Mouse (Mus musculus) macrophage (primary cell): Measurements from ENCODE around the gene Epb41l3. TPM values are rescaled to one million over a fixed set of nuclear protein-coding genes. Genes with fewer than 3 reads are reported as not detected.

Experiments used
- H3K27ac ChIP-seq: fragments of 350-480 bp; formaldehyde crosslinking; 2 replicates; pipeline ENCODE4 v1.9.0; 2021
- H3K36me3 ChIP-seq: fragments of 350-480 bp; formaldehyde crosslinking; 2 replicates; pipeline ENCODE4 v1.9.0; 2021; ENCODE audit errors: inconsistent target
- H3K4me3 ChIP-seq: fragments of 350-480 bp; formaldehyde crosslinking; 2 replicates; pipeline ENCODE4 v1.9.0; 2021; ENCODE audit errors: inconsistent target
- H3K79me2 ChIP-seq: fragments of 350-480 bp; formaldehyde crosslinking; 2 replicates; pipeline ENCODE4 v1.9.0; 2021; ENCODE audit errors: inconsistent target
- WGBS: methylation state at CpG from one replicate; pipeline ENCODE4 v1.1.7; 2026; ENCODE audit warnings: inconsistent platforms; ENCODE audit not compliant: missing documents; 5-methylcytosine and 5-hydroxymethylcytosine counted together
- polyA plus RNA-seq: library from polyadenylated mRNA; stranded (reverse); fragments of 250-400 nt; gene quantifications from 3 replicates; pipeline ENCODE4 v1.2.4, GENCODE M21; 2018; ENCODE audit warnings: inconsistent platforms
- total RNA-seq, 78 experiments: library from RNA; depleted of rRNA; stranded (reverse); fragments of 250-400 nt; gene quantifications; 1 replicate in 9 of 78; 2 replicates in 24 of 78; 3 replicates in 43 of 78; 4 replicates in 2 of 78; pipeline ENCODE4 v1.2.4; 2018; ENCODE audit warnings: inconsistent platforms in 56 of 78

Gene Epb41l3
- total RNA-seq (2018; cell fraction: chromatin; rRNA removed), result 10 to 100 TPM in 5 of 26 experiments, 1 to 10 TPM in 21; 2.1 to 12.7 (median 7.5) TPM
- total RNA-seq (2018; cell fraction: cytosol; rRNA removed), result 1 to 10 TPM; 2.4 to 7.3 (median 4.7) TPM
- 1 to 10 TPM; 1.6 to 9.7 (median 5.6) TPM for total RNA-seq (2018; cell fraction: nucleus; rRNA removed)
- 2.5 to 11.5 TPM (median 4.7 TPM) in 3 replicates for polyA plus RNA-seq

GRCm38 (mm10) chr17:69075501-69076237 lies at the start of gene Epb41l3:
Gene Epb41l3 (plus strand): TSS chr17:69075683.
- Histone ChIP-seq H3K36me3 (no peaks in the 10 kb centered on the region), H3K4me3 (no peak within 1 kb of the TSS), H3K79me2 (no peaks in the 10 kb centered on the region), H3K27ac (no peak within 1 kb of the TSS)
- 2% methylated on average over 44 of the region's 47 CpGs for WGBS

GRCm38 (mm10) chr17:69038760-69039675 lies 36.5 kb upstream of the Epb41l3 start:
- Histone ChIP-seq H3K79me2 (no peaks in the 10 kb centered on the region), H3K36me3 (no peaks in the 10 kb centered on the region), H3K4me3 (no peak overlapping the region), H3K27ac (no peak overlapping the region)
- 86% methylated on average over 12 of the region's 12 CpGs for WGBS

GRCm38 (mm10) chr17:69041516-69041915 lies 34.0 kb upstream of the Epb41l3 start:
- 62% methylated on average over 4 of the region's 4 CpGs for WGBS
- Histone ChIP-seq H3K27ac (no peak overlapping the region), H3K79me2 (no peaks in the 10 kb centered on the region), H3K36me3 (no peaks in the 10 kb centered on the region), H3K4me3 (no peak overlapping the region)

- Histone ChIP-seq H3K79me2 (no peaks in the 10 kb centered on the region), H3K27ac (no peak overlapping the region), H3K36me3 (no peaks in the 10 kb centered on the region), H3K4me3 (no peak overlapping the region)
- 59% methylated on average over 3 of the region's 3 CpGs for WGBS
Observed at GRCm38 (mm10) chr17:69048826-69049225, 26.7 kb upstream of the Epb41l3 start.

- Histone ChIP-seq H3K27ac (no peak overlapping the region), H3K36me3 (no peaks in the 10 kb centered on the region), H3K4me3 (no peak overlapping the region), H3K79me2 (no peaks in the 10 kb centered on the region)
- 75% methylated on average over 4 of the region's 4 CpGs for WGBS
Observed at GRCm38 (mm10) chr17:69054029-69054428, 21.5 kb upstream of the Epb41l3 start.

- H3K79me2 ChIP-seq, result no peaks in the 10 kb centered on the region
Observed at GRCm38 (mm10) chr17:69059760-69060159, 15.7 kb upstream of the Epb41l3 start.

GRCm38 (mm10) chr17:69060388-69060787 lies 15.1 kb upstream of the Epb41l3 start:
- Histone ChIP-seq H3K4me3 (no peak overlapping the region), H3K36me3 (no peaks in the 10 kb centered on the region), H3K79me2 (no peaks in the 10 kb centered on the region), H3K27ac (no peak overlapping the region)
- WGBS, result 97% methylated on average over 7 of the region's 7 CpGs

More at GRCm38 (mm10) chr17:69059760-69060159, 15.7 kb upstream of the Epb41l3 start:
- 91% methylated on average over 7 of the region's 7 CpGs for WGBS
- Histone ChIP-seq H3K36me3 (no peaks in the 10 kb centered on the region), H3K4me3 (no peak overlapping the region), H3K27ac (no peak overlapping the region)

- 80% methylated on average over 9 of the region's 9 CpGs for WGBS
- H3K79me2 ChIP-seq, result no peaks in the 10 kb centered on the region
- no peak overlapping the region for H3K4me3 ChIP-seq
- no peak overlapping the region for H3K27ac ChIP-seq
- H3K36me3 ChIP-seq, result no peaks in the 10 kb centered on the region
Observed at GRCm38 (mm10) chr17:69061883-69062745, 13.4 kb upstream of the Epb41l3 start.

GRCm38 (mm10) chr17:69067937-69068739 lies 7.3 kb upstream of the Epb41l3 start:
- Histone ChIP-seq H3K36me3 (no peaks in the 10 kb centered on the region), H3K27ac (no peak overlapping the region), H3K79me2 (no peaks in the 10 kb centered on the region), H3K4me3 (no peak overlapping the region)
- 79% methylated on average over 11 of the region's 11 CpGs for WGBS

GRCm38 (mm10) chr17:69074095-69074494 lies 1.4 kb upstream of the Epb41l3 start:
- H3K36me3 ChIP-seq, result no peaks in the 10 kb centered on the region
- WGBS, result 90% methylated on average over 4 of the region's 4 CpGs
- no peaks in the 10 kb centered on the region for H3K79me2 ChIP-seq
- H3K4me3 ChIP-seq, result no peak overlapping the region
- no peak overlapping the region for H3K27ac ChIP-seq

GRCm38 (mm10) chr17:69076238-69076625 lies 749 bp downstream of the Epb41l3 start:
- WGBS, result 2% methylated on average over 28 of the region's 28 CpGs
- Histone ChIP-seq H3K4me3 (no peak overlapping the region), H3K27ac (no peak overlapping the region), H3K36me3 (no peaks in the 10 kb centered on the region), H3K79me2 (no peaks in the 10 kb centered on the region)

GRCm38 (mm10) chr17:69076747-69077543 lies 1.5 kb downstream of the Epb41l3 start:
- Histone ChIP-seq H3K79me2 (no peaks in the 10 kb centered on the region), H3K27ac (no peak overlapping the region), H3K4me3 (no peak overlapping the region), H3K36me3 (no peaks in the 10 kb centered on the region)
- 8% methylated on average over 24 of the region's 25 CpGs for WGBS

- Histone ChIP-seq H3K36me3 (no peaks in the 10 kb centered on the region), H3K79me2 (no peaks in the 10 kb centered on the region), H3K27ac (no peak overlapping the region), H3K4me3 (no peak overlapping the region)
- 19% methylated on average over 11 of the region's 11 CpGs for WGBS
Observed at GRCm38 (mm10) chr17:69077544-69077920, 2.0 kb downstream of the Epb41l3 start.
